Mouse (Mus musculus) hindbrain, embryonic 13.5 days (tissue): Measurements from ENCODE around the gene Snap29. TPM values are rescaled to one million over a fixed set of nuclear protein-coding genes. Genes with fewer than 3 reads are reported as not detected.

Experiments used
- ATAC-seq: fragments of 200-750 bp; cut with Nextera tagmentation; 2 replicates; pipeline ENCODE4 v1.8.0; 2017; ENCODE audit warnings: moderate TSS enrichment; ENCODE audit not compliant: low FRiP score
- H3K27ac ChIP-seq: fragments of 300-500 bp; sonication (generic); 2 replicates; pipeline ENCODE4 v1.5.1; 2015; ENCODE audit warnings: inconsistent platforms, mild to moderate bottlenecking, moderate library complexity
- H3K27me3 ChIP-seq: fragments of 300-500 bp; sonication (generic); 2 replicates; pipeline ENCODE4 v1.6.1; 2015; ENCODE audit warnings: mild to moderate bottlenecking, inconsistent platforms
- H3K36me3 ChIP-seq: fragments of 300-500 bp; sonication (generic); 2 replicates; pipeline ENCODE4 v1.6.1; 2015; ENCODE audit warnings: mild to moderate bottlenecking, inconsistent platforms
- H3K4me1 ChIP-seq: fragments of 300-500 bp; sonication (generic); replicated peaks from 2 replicates; pipeline ENCODE4 v1.6.1; 2015; ENCODE audit warnings: inconsistent platforms
- H3K4me2 ChIP-seq: fragments of 300-500 bp; sonication (generic); 2 replicates; pipeline ENCODE4 v1.6.1; 2015; ENCODE audit warnings: inconsistent platforms, mild to moderate bottlenecking, moderate library complexity
- H3K4me3 ChIP-seq: fragments of 300-500 bp; sonication (generic); 2 replicates; pipeline ENCODE4 v1.5.1; 2015; ENCODE audit warnings: mild to moderate bottlenecking, inconsistent platforms
- H3K9ac ChIP-seq: fragments of 300-500 bp; sonication (generic); 2 replicates; pipeline ENCODE4 v1.6.1; 2015; ENCODE audit warnings: mild to moderate bottlenecking, inconsistent platforms
- H3K9me3 ChIP-seq: fragments of 300-500 bp; sonication (generic); 2 replicates; pipeline ENCODE4 v1.6.1; 2016; ENCODE audit warnings: inconsistent platforms
- WGBS: fragments of 180-500 bp; shearing (Covaris S2); methylation state at CpG from one replicate; pipeline ENCODE4 v1.1.7; 2015; 5-methylcytosine and 5-hydroxymethylcytosine counted together
- polyA plus RNA-seq: library from polyadenylated mRNA; unstranded; fragments of >200 nt; fragmentation: Nextera tagmentation; extraction: Ambion mirVana; gene quantifications from 2 replicates; pipeline ENCODE4 v1.2.1, GENCODE M21; 2015

Gene Snap29
- polyA plus RNA-seq, 1 experiment from 2014 or later = 22.6 TPM

GRCm38 (mm10) chr16:17432576-17432975, 26.8 kb downstream of the Snap29 start:
- Histone ChIP-seq H3K27ac (no peak overlapping the region), H3K4me2 (no peak overlapping the region), H3K27me3 (no peaks in the 10 kb centered on the region), H3K4me1 (no peaks in the 10 kb centered on the region), H3K4me3 (no peak overlapping the region), H3K9me3 (no peaks in the 10 kb centered on the region), H3K9ac (no peak overlapping the region), H3K36me3 (peaks cover 32% of the 10 kb centered on the region)
- WGBS = 78% methylated on average over 2 of the region's 2 CpGs
- ATAC-seq = no peak

- peak; percentile 96 for ATAC-seq
- no peaks in the 10 kb centered on the region for H3K27me3 ChIP-seq
- peak within 1 kb of the TSS; percentile 99 for H3K4me3 ChIP-seq
- H3K4me1 ChIP-seq = peaks cover 31% of the 10 kb centered on the region
- H3K4me2 ChIP-seq = peak within 1 kb of the TSS; percentile 97
- WGBS = under 1% methylated on average over 63 of the region's 63 CpGs
- H3K27ac ChIP-seq = peak within 1 kb of the TSS; percentile 98
- H3K36me3 ChIP-seq = peaks cover 9% of the 10 kb centered on the region
- peak within 1 kb of the TSS; percentile 96 for H3K9ac ChIP-seq
- no peaks in the 10 kb centered on the region for H3K9me3 ChIP-seq
These were observed 46.0 kb downstream of the Snap29 start, which contains the start of gene Crkl for GRCm38 (mm10) chr16:17451541-17452372. Gene Crkl, plus strand, starts transcription at chr16:17451987.

- under 1% methylated on average over 24 of the region's 24 CpGs for WGBS
- H3K9ac ChIP-seq = peak overlapping the region; percentile 96
- H3K36me3 ChIP-seq = peaks cover 15% of the 10 kb centered on the region
- H3K27me3 ChIP-seq = no peaks in the 10 kb centered on the region
- H3K4me2 ChIP-seq = peak overlapping the region; percentile 97
- peak overlapping the region; percentile 98 for H3K27ac ChIP-seq
- peak; percentile 59 for ATAC-seq
- H3K4me1 ChIP-seq = peaks cover 37% of the 10 kb centered on the region
- no peaks in the 10 kb centered on the region for H3K9me3 ChIP-seq
- peak overlapping the region; percentile 99 for H3K4me3 ChIP-seq
These were observed 46.6 kb downstream of the Snap29 start for GRCm38 (mm10) chr16:17452373-17452715.

GRCm38 (mm10) chr16:17456901-17457300, 51.1 kb downstream of the Snap29 start:
- H3K4me2 ChIP-seq = no peak overlapping the region
- no peak overlapping the region for H3K9ac ChIP-seq
- peaks cover 33% of the 10 kb centered on the region for H3K4me1 ChIP-seq
- peaks cover 39% of the 10 kb centered on the region for H3K36me3 ChIP-seq
- ATAC-seq = no peak
- no peaks in the 10 kb centered on the region for H3K9me3 ChIP-seq
- H3K4me3 ChIP-seq = no peak overlapping the region
- 98% methylated on average over 1 of the region's 1 CpGs for WGBS
- H3K27ac ChIP-seq = no peak overlapping the region
- H3K27me3 ChIP-seq = no peaks in the 10 kb centered on the region

GRCm38 (mm10) chr16:17460254-17460653, 54.5 kb downstream of the Snap29 start:
- no peak overlapping the region for H3K9ac ChIP-seq
- ATAC-seq = no peak
- H3K27me3 ChIP-seq = no peaks in the 10 kb centered on the region
- WGBS = 93% methylated on average over 4 of the region's 4 CpGs
- no peak overlapping the region for H3K27ac ChIP-seq
- H3K36me3 ChIP-seq = peaks cover 42% of the 10 kb centered on the region
- no peak overlapping the region for H3K4me3 ChIP-seq
- H3K4me2 ChIP-seq = no peak overlapping the region
- no peaks in the 10 kb centered on the region for H3K9me3 ChIP-seq
- H3K4me1 ChIP-seq = peaks cover 19% of the 10 kb centered on the region

GRCm38 (mm10) chr16:17461596-17461995, 55.8 kb downstream of the Snap29 start:
- peaks cover 34% of the 10 kb centered on the region for H3K36me3 ChIP-seq
- H3K27me3 ChIP-seq = no peaks in the 10 kb centered on the region
- no peak for ATAC-seq
- H3K9me3 ChIP-seq = no peaks in the 10 kb centered on the region
- no peak overlapping the region for H3K4me3 ChIP-seq
- H3K4me2 ChIP-seq = no peak overlapping the region
- no peak overlapping the region for H3K27ac ChIP-seq
- peaks cover 7% of the 10 kb centered on the region for H3K4me1 ChIP-seq
- no peak overlapping the region for H3K9ac ChIP-seq
- 97% methylated on average over 1 of the region's 1 CpGs for WGBS

- Histone ChIP-seq H3K9me3 (no peaks in the 10 kb centered on the region), H3K36me3 (peaks cover 18% of the 10 kb centered on the region), H3K4me3 (no peak overlapping the region), H3K9ac (no peak overlapping the region), H3K4me1 (peaks cover 6% of the 10 kb centered on the region; the same call in 1 of the 2 replicates), H3K27me3 (no peaks in the 10 kb centered on the region), H3K4me2 (no peak overlapping the region), H3K27ac (no peak overlapping the region)
- 93% methylated on average over 2 of the region's 2 CpGs for WGBS
- ATAC-seq = no peak
These were observed 57.4 kb downstream of the Snap29 start for GRCm38 (mm10) chr16:17463184-17463583.

GRCm38 (mm10) chr16:17466875-17467663, 61.3 kb downstream of the Snap29 start:
- Histone ChIP-seq H3K4me2 (no peak overlapping the region), H3K27me3 (no peaks in the 10 kb centered on the region), H3K36me3 (peaks cover 18% of the 10 kb centered on the region), H3K4me3 (no peak overlapping the region), H3K4me1 (peaks cover 10% of the 10 kb centered on the region; the same call in 1 of the 2 replicates), H3K27ac (no peak overlapping the region), H3K9ac (no peak overlapping the region), H3K9me3 (no peaks in the 10 kb centered on the region)
- no peak for ATAC-seq
- WGBS = 94% methylated on average over 4 of the region's 4 CpGs

- 91% methylated on average over 6 of the region's 6 CpGs for WGBS
- peaks cover 15% of the 10 kb centered on the region for H3K36me3 ChIP-seq
These were observed 66.7 kb downstream of the Snap29 start for GRCm38 (mm10) chr16:17472498-17472897.

GRCm38 (mm10) chr16:17474091-17474490, 68.3 kb downstream of the Snap29 start:
- H3K36me3 ChIP-seq = peaks cover 13% of the 10 kb centered on the region
- ATAC-seq = no peak

More at GRCm38 (mm10) chr16:17472498-17472897, 66.7 kb downstream of the Snap29 start:
- H3K9ac ChIP-seq = no peak overlapping the region
- H3K4me1 ChIP-seq = peaks cover 15% of the 10 kb centered on the region
- H3K9me3 ChIP-seq = no peaks in the 10 kb centered on the region
- H3K27ac ChIP-seq = no peak overlapping the region
- H3K27me3 ChIP-seq = no peaks in the 10 kb centered on the region
- no peak for ATAC-seq
- no peak overlapping the region for H3K4me3 ChIP-seq
- no peak overlapping the region for H3K4me2 ChIP-seq

GRCm38 (mm10) chr16:17474761-17475160, 69.0 kb downstream of the Snap29 start:
- peaks cover 8% of the 10 kb centered on the region for H3K36me3 ChIP-seq
- 90% methylated on average over 2 of the region's 2 CpGs for WGBS
- H3K4me3 ChIP-seq = no peak overlapping the region
- no peak overlapping the region for H3K27ac ChIP-seq
- no peak overlapping the region for H3K4me2 ChIP-seq
- no peaks in the 10 kb centered on the region for H3K9me3 ChIP-seq
- no peaks in the 10 kb centered on the region for H3K27me3 ChIP-seq
- ATAC-seq = no peak
- H3K9ac ChIP-seq = no peak overlapping the region
- peaks cover 10% of the 10 kb centered on the region; the same call in 1 of the 2 replicates for H3K4me1 ChIP-seq

More at GRCm38 (mm10) chr16:17474091-17474490, 68.3 kb downstream of the Snap29 start:
- no peak overlapping the region for H3K4me2 ChIP-seq
- no peak overlapping the region for H3K4me3 ChIP-seq
- no peak overlapping the region for H3K9ac ChIP-seq
- H3K4me1 ChIP-seq = peaks cover 13% of the 10 kb centered on the region
- no peaks in the 10 kb centered on the region for H3K9me3 ChIP-seq
- H3K27me3 ChIP-seq = no peaks in the 10 kb centered on the region
- H3K27ac ChIP-seq = no peak overlapping the region

- ATAC-seq = no peak
- no peak overlapping the region for H3K27ac ChIP-seq
- no peak overlapping the region for H3K9ac ChIP-seq
- H3K27me3 ChIP-seq = no peaks in the 10 kb centered on the region
- H3K4me1 ChIP-seq = peaks cover 10% of the 10 kb centered on the region; the same call in 1 of the 2 replicates
- WGBS = 92% methylated on average over 4 of the region's 4 CpGs
- no peak overlapping the region for H3K4me2 ChIP-seq
- H3K4me3 ChIP-seq = no peak overlapping the region
- H3K36me3 ChIP-seq = peaks cover 2% of the 10 kb centered on the region
- no peaks in the 10 kb centered on the region for H3K9me3 ChIP-seq
These were observed 69.5 kb downstream of the Snap29 start for GRCm38 (mm10) chr16:17475326-17475725.
